Mouse (Mus musculus) gastrocnemius, adult 8-10 months (tissue): Measurements from ENCODE around the gene Cd247. TPM values are rescaled to one million over a fixed set of nuclear protein-coding genes. Genes with fewer than 3 reads are reported as not detected.

Experiments
- DNase-seq, 2 experiments: peaks; one replicate each; pipeline ENCODE4 v3.0.0; 2022; ENCODE audit warnings: low spot score in 2 of 2
- total RNA-seq, 4 experiments: library from RNA; stranded (reverse); gene quantifications; 2 replicates each; pipeline ENCODE4 v1.2.4; 2022

Cd247 gene
- total RNA-seq, 4 experiments from 2014 or later, result 0.24 to 1.0 (median 0.68) TPM

DNA sequence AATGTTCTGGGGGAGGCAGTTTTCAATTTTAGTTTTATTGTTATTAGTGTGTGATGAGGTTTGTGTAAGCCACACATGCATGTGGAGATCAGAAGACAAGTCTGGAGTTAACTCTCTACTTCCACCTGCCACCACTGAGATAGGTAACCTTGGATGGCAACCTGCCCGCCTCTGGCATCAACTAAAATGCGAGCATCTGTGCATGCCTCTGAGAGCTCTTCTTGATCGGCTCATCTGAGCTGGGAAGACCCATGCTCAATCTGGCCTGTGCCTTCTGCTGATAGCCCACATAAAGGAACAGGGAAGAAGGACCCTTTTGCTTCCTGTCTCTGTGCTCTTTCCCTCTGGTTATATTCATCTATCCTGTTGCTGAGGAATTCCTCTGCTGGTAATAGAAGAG, 121.0 kb downstream of the Cd247 start:
- no peak for DNase-seq

- DNase-seq, result no peak
Measured at GRCm38 (mm10) chr1:165913720-165914415, 125.4 kb downstream of the Cd247 start.

GRCm38 (mm10) chr1:165914416-165914801, 125.9 kb downstream of the Cd247 start:
- no peak for DNase-seq

DNA sequence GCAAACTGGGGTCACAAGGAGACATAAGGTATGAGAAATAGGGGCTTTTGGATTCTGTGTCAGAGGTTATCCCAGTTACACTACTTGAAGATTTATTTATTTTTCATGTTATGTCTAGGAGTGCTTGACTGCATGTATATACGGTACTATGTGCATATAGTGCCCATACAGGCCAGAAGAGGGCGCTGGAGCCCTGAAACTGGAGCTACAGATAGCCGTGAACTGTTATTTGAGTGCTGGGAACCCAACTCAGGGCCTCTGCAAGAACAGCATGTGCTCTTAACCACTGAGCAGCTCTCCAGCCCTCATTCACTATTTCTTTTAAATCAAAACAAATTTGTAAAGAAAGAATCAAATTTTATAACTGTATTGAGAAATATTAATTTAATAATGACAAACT, 132.5 kb downstream of the Cd247 start:
- no peak for DNase-seq

GRCm38 (mm10) chr1:165922488-165922887, 134.0 kb downstream of the Cd247 start:
- no peak for DNase-seq

DNA sequence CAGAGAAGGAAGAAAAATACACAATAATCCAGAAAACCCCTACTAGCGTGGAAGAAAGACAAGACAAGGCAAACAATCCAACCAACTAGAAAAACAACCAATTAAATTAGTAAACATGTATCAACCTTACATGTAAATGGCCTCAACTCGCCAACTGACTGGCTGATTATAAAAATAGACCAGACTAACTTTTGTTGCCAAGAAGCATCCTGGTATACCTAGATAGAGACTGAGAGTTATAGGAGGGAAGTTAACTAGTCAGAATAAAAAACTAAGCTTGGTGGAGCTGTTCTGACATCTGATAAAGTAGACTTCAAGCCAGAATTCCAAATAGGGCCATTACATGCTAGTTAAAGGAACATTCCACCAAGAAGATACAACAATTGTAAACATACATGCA, 136.7 kb downstream of the Cd247 start:
- DNase-seq, result no peak

Other genes with a start within 250 kb of the Cd247 start
- 1 to 10 TPM; 5.1 to 6.1 (median 6.0) TPM for gene Mpzl1, start 154.1 kb upstream of the Cd247 start, total RNA-seq
- gene Rcsd1, start 78.9 kb upstream of the Cd247 start, total RNA-seq, result 100 to 1,000 TPM in 3 of 4 experiments, 10 to 100 TPM in 1; 81.2 to 107 (median 103) TPM
- 10 to 100 TPM; 49.5 to 59.1 (median 55.1) TPM for gene Creg1, start 24.9 kb upstream of the Cd247 start, total RNA-seq
- 1 to 10 TPM; 7.4 to 8.9 (median 7.9) TPM for gene Pou2f1, start 214.0 kb downstream of the Cd247 start, total RNA-seq